Mouse (Mus musculus) thymus, postnatal 36 days (tissue): ENCODE results near the gene Itga11.
A peak's percentile ranks its signal among the peaks of the same experiment; 100 is the strongest.

Source experiments
- DNase-seq, 2 experiments: peaks; one replicate each; pipeline ENCODE4 v3.0.0; 2022; ENCODE audit warnings: mixed read lengths in 2 of 2

The Itga11 gene

DNA sequence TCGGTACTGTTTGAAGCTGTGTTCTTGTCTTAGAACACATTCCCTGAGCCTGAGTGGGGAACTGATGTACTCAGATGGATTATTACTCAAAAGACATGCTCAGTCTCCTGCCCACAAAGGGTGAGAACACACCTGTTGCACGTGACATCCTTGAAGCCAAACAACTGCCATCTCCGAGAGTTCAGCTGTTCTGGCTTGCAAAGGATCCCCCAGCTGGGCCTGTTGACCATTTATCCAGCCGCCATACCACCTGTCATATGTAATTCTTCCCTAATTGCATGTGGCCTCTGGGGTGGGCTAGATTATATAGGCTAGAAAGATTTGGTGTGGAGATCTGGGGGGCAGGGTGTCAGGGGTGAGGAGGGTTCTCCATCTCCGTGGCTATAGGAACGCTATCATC, 143.2 kb downstream of the Itga11 start:
- no peak for DNase-seq

DNA sequence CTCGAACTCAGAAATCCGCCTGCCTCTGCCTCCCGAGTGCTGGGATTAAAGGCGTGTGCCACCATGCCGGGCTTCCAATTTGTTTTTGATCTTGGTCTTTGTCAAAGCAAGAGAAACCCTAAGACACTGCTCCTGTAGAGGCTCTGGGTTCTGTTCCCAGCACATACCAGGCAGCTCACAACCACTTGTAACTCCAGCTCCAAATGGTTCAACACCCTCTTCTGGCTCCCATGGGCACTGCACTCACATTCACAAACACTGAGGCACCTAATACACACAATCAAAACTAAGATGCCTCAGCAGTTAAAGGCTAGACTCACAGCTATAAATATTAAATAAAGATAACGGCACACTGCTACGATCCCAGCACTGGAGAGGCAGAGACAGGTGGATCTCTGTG, 144.2 kb downstream of the Itga11 start:
- DNase-seq, result no peak

DNA sequence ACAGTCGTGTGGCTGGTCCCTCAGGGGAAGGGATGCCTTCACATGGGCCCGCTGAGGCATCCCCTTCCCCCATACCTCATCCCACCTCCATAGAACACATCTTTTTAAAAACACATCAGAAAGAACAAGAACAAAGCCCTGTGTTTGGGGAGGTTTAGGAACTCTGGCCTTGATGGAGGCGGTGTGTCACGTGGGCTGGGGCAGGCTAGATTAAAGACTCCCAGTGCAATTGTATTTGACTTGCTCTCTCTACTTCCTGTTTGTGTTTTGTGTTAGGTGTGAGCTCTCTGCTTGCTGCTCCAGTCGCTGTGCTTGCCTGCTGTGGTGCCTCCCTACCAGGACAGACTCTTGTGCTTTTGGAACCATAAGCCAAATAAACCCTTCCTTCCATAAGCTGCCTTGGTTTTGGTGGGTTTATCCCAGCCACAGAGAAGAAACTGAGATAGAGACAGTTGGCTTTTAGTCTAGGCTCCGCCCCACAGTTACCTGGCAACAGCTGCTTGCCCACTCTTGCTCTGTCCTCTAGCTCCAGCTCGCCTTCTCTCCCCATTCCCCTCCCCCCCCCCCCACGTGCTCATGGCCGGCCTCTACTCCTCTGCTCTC, 148.3 kb downstream of the Itga11 start:
- peak in 1 of 2 experiments; percentile 48 for DNase-seq

DNA sequence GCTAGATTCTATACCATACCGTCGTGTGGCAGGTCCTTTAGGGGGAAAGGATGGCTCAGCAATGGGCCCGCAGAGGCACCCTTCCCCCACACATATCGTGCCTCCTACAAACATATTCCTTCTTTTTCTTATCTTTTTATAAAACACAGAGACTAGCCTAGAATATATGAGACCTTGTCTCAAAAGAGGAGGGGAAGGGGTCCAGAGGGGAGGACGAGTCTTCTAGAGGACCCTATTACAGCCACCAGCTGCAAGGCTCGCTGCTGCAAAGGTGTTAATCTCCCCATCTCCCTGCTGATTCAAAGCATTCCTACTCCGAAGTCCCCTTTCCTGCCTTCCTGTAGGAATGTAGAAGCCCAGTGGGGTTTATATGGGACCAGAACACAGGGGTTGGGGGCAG, 148.8 kb downstream of the Itga11 start:
- no peak for DNase-seq

DNA sequence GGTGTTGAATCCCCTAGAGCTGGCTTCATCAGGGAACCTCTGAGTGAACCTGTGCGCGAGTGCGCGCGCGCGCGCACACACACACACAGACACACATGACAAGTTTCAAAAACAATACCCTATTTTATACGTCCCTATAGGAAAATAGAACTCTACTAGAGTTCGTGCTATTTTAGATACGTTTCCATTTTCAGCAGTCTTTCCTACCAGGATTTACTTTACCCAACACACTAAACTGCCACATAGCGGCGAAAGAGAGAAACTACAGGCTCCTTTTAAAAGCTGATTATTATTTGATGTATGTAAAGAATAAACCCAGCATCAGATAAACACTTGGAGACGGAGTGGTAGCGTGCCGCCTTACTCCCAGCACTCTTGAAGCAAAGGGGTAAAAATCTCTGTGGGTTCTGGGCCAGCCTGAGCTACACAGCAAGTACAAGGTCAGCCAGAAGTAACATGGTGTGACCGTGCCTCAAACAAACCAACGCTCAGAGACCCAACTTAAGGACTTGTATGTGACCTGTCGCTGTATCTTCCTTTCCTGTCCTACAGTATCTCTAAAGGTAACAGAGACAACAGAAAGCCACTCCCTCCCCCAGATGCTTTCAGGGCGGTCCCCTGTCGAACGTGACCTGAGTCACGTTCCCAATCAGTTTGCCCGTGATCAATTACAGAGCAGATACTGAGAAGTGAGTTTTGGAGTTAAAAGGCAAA, 150.5 kb downstream of the Itga11 start:
- no peak for DNase-seq

DNA sequence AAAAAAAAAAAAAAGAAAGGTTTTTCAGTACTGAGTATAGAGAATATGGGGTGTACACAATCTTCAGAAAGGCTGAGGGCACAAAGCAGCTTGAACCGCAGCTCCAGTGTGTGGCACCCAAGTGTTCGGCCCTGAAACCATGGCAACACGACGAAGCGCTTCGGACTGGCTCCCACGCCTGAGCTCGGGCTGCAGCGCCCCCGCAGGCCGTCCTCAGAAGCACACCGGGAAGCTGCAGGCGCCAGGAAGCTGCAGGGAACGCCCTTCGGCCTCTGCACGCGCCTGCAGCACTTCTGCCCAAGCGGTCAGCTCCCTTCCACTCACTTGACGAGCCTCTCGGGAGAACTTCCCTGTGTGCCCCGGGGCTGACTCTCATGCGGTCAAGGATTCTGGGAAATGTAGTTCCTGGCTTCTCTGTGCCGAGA, 151.0 kb downstream of the Itga11 start:
- DNase-seq, result peak; percentile 88 to 89

DNA sequence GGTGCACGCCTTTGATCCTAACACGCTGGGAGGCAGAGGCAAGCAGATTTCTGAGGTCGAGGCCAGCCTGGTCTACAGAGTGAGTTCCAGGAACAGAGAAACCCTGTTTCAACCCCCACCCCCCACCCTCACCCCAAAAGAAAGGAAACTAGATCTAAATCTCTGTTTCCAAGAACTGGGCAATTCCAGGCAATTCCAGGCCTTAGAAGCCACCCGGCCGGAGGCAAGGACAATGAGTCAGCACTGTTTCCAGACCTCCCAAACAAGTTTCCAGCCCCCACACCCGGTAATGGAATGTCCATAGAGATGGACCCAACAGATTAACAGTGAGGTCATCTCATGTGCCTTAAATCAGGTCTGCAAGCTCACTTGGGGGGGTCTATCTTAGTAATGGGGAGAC, 152.3 kb downstream of the Itga11 start:
- DNase-seq, result no peak
